Mouse (Mus musculus) adrenal gland, adult 8-10 months (tissue): ENCODE measurements around the gene Sf3b3. TPM values are rescaled to one million over a fixed set of nuclear protein-coding genes. Genes with fewer than 3 reads are reported as not detected.
"Not testable (repeated sequence)": the region's sequence is repeated elsewhere in the genome, so short reads cannot be mapped to it uniquely, and the experiment has no call there.

Experiments
- DNase-seq: peaks from one replicate; pipeline ENCODE4 v3.0.0; 2022
- total RNA-seq, 4 experiments: library from RNA; stranded (reverse); gene quantifications; 2 replicates each; pipeline ENCODE4 v1.2.4; 2022

The Sf3b3 gene
- total RNA-seq, 4 experiments from 2014 or later = 68.4 to 87.8 (median 77.1) TPM

GRCm38 (mm10) chr8:110804825-110805514 is 41.6 kb downstream of the Sf3b3 start:
- no peak for DNase-seq

- no peak for DNase-seq
These were observed 42.7 kb downstream of the Sf3b3 start for GRCm38 (mm10) chr8:110803856-110804255.

- DNase-seq = no peak
These were observed 43.6 kb downstream of the Sf3b3 start for GRCm38 (mm10) chr8:110802988-110803387.

- DNase-seq = no peak
These were observed 49.5 kb downstream of the Sf3b3 start for GRCm38 (mm10) chr8:110797086-110797485.

- no peak for DNase-seq
These were observed 52.1 kb downstream of the Sf3b3 start for GRCm38 (mm10) chr8:110794363-110794965.

- no peak for DNase-seq
These were observed 52.7 kb downstream of the Sf3b3 start for GRCm38 (mm10) chr8:110793936-110794335.

- no peak for DNase-seq
These were observed 53.1 kb downstream of the Sf3b3 start for GRCm38 (mm10) chr8:110793511-110793910.

GRCm38 (mm10) chr8:110792574-110793200 is 53.9 kb downstream of the Sf3b3 start:
- no peak for DNase-seq

- no peak for DNase-seq
These were observed 55.4 kb downstream of the Sf3b3 start for GRCm38 (mm10) chr8:110791164-110791563.

GRCm38 (mm10) chr8:110790270-110790669 is 56.3 kb downstream of the Sf3b3 start:
- DNase-seq = no peak

GRCm38 (mm10) chr8:110789571-110789970 is 57.0 kb downstream of the Sf3b3 start:
- DNase-seq = no peak

- no peak for DNase-seq
These were observed 57.6 kb downstream of the Sf3b3 start for GRCm38 (mm10) chr8:110788981-110789380.

GRCm38 (mm10) chr8:110787411-110787954 is 59.1 kb downstream of the Sf3b3 start:
- no peak for DNase-seq

GRCm38 (mm10) chr8:110786934-110787333 is 59.7 kb downstream of the Sf3b3 start:
- DNase-seq = no peak

- not testable (repeated sequence) for DNase-seq
These were observed 60.1 kb downstream of the Sf3b3 start for GRCm38 (mm10) chr8:110786501-110786900.

GRCm38 (mm10) chr8:110785366-110785765 is 61.2 kb downstream of the Sf3b3 start:
- no peak for DNase-seq

GRCm38 (mm10) chr8:110779924-110780718 is 66.5 kb downstream of the Sf3b3 start:
- no peak for DNase-seq

- DNase-seq = no peak
These were observed 70.3 kb downstream of the Sf3b3 start for GRCm38 (mm10) chr8:110776335-110776734.

GRCm38 (mm10) chr8:110775721-110776120 is 70.9 kb downstream of the Sf3b3 start:
- no peak for DNase-seq

- no peak for DNase-seq
These were observed 71.3 kb downstream of the Sf3b3 start for GRCm38 (mm10) chr8:110775316-110775715.

- no peak for DNase-seq
These were observed 71.9 kb downstream of the Sf3b3 start for GRCm38 (mm10) chr8:110774725-110775124.

- no peak for DNase-seq
These were observed 72.5 kb downstream of the Sf3b3 start for GRCm38 (mm10) chr8:110774047-110774446.

GRCm38 (mm10) chr8:110772452-110772851 is 74.1 kb downstream of the Sf3b3 start:
- no peak for DNase-seq
